Mouse (Mus musculus) kidney, adult 10 weeks (tissue): ENCODE measurements around the gene F7. TPM values are rescaled to one million over a fixed set of nuclear protein-coding genes. Genes with fewer than 3 reads are reported as not detected.

ENCODE experiments used
- polyA plus RNA-seq: library from polyadenylated mRNA; stranded (reverse); fragments of 350-450 nt; fragmentation: Illumina TruSeq; extraction: RNeasy Lipid Tissue Mini Kit (QIAGEN cat#74804); gene quantifications from one replicate; pipeline ENCODE4 v1.2.3, GENCODE M21; 2014; ENCODE audit warnings: low read depth, low replicate concordance

Gene F7
- not detected for polyA plus RNA-seq

DNA sequence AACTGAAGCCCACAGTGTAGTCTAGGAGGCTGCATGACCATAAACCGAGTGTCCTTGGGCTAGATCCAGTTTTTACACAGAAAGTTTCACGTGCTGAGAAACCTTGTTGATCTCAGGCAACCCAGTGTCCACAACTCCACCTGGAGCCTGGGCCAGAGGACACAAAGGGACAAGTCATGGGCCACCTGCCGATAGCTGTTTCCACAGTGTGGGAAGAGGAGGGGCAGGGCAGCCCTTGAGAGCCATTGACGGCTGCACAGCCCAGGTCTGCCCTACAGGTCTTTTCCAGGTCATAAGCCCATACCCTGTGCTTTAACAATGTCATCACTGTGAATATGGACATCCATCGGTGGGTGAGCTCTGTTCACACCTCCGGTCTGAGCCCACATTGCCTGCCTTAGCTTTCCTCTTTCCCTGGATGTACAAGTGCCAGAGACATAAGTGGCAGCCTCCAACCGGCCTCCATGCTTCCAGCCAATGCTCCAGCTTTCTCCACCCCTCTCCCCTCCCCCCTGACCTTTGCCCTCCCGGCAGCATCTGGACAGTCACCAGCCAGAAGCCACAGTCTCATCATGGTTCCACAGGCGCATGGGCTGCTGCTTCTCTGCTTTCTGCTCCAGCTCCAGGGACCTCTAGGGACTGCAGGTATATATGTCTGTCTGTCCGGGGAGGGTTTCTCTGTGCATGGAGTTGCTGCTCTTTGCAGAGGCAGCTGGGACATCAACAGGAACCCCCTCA is at the start of gene F7:
Gene F7, plus strand, starts transcription at position 548 of the 738 bp plus-strand sequence.

DNA sequence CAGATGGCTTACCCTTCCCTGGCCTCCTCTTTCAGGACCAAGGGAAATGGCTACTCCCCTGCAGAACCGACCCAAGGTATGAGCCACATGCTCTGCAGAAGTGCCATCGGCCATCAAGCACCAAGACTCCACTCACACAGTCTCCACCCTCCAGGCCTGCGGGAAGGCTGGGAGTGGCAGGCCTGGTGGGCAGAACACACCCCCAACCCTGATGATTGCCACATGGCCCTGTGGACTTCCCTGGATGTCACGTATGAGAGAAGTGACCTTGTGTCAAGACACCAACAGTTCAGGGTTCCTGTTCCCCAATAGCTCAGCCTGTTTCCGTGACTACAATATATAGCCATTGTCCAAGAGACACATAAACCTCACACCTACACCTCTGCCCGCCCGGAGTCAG is 11.2 kb downstream of the F7 start, which contains the start of gene F10:
Gene F10, plus strand, starts transcription at position 294 of the 400 bp plus-strand sequence.

DNA sequence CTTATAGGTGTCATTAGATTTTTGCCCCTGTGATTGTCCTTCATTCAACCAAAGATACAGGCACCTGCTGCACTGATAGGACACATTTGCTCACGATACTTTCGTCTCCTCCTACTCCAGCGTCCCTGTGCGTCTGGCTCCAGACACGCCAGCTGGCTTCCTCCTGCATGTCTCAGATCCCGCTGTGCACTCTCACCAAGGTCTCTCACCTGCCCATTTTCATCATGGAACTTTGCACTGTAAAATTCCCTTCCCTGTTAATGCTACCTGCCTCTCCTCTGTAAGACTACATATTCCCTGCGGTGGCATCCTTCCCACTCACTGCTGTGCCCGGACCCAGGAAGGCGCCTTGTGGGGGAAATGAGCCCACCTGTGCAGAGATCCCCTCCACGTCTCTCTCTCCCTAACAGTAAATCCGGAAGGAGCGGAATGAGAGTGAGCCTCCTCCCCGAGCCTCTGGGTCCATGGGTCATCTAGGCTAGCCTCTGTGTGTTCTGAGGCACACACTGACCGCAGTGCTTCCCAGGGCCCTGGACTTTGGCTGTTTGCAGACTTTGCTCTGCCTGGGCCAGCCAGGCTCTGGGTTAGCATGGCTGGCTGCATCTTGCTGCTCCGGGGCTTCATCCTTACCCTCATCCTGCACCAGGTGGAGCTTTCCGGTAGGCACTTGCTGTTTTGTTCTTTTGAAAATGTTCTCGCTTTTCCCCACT is 34.8 kb downstream of the F7 start, which contains the start of gene Proz:
Gene Proz, plus strand, starts transcription at position 474 of the 710 bp plus-strand sequence.

Other genes starting within 250 kb of the F7 start
- gene Mcf2l, start 152.2 kb upstream of the F7 start, polyA plus RNA-seq, result 7.0 TPM
- not detected for gene F10, start 11.3 kb downstream of the F7 start, polyA plus RNA-seq
- gene Proz, start 34.9 kb downstream of the F7 start, polyA plus RNA-seq, result 1.9 TPM
- gene Pcid2, start 79.4 kb downstream of the F7 start, polyA plus RNA-seq, result 5.5 TPM
- gene Cul4a, start 79.6 kb downstream of the F7 start, polyA plus RNA-seq, result 78.7 TPM
- 982 TPM for gene Lamp1, start 133.1 kb downstream of the F7 start, polyA plus RNA-seq
- 31.4 TPM for gene Grtp1, start 174.6 kb downstream of the F7 start, polyA plus RNA-seq
- gene Adprhl1, start 228.1 kb downstream of the F7 start, polyA plus RNA-seq, result not detected